Mouse (Mus musculus): ENCODE measurements around the gene Rfx1. TPM values are rescaled to one million over a fixed set of nuclear protein-coding genes. Genes with fewer than 3 reads are reported as not detected.

The Rfx1 gene
- total RNA-seq, 4 experiments from 2014 or later = 19.5 to 26.3 (median 24.3) TPM

GRCm38 (mm10) chr8:84087156-84087555 is 20.5 kb downstream of the Rfx1 start:
- no peak for DNase-seq (ENCODE audit: low spot score in 2 of 2)

GRCm38 (mm10) chr8:84087821-84088220 is 21.2 kb downstream of the Rfx1 start:
- peak in 1 of 2 experiments; percentile 59 for DNase-seq (ENCODE audit: low spot score in 2 of 2)

GRCm38 (mm10) chr8:84089277-84089676 is 22.6 kb downstream of the Rfx1 start:
- no peak for DNase-seq (ENCODE audit: low spot score in 2 of 2)

GRCm38 (mm10) chr8:84090585-84090984 is 24.0 kb downstream of the Rfx1 start:
- no peak for DNase-seq (ENCODE audit: low spot score in 2 of 2)

GRCm38 (mm10) chr8:84096061-84096460 is 29.4 kb downstream of the Rfx1 start:
- no peak for DNase-seq (ENCODE audit: low spot score in 2 of 2)

- no peak for DNase-seq (ENCODE audit: low spot score in 2 of 2)
Observed at GRCm38 (mm10) chr8:84098376-84098775, 31.7 kb downstream of the Rfx1 start.

- DNase-seq (ENCODE audit: low spot score in 2 of 2) = no peak
Observed at GRCm38 (mm10) chr8:84101476-84102270, 35.0 kb downstream of the Rfx1 start.

GRCm38 (mm10) chr8:84103601-84104000 is 37.0 kb downstream of the Rfx1 start:
- no peak for DNase-seq (ENCODE audit: low spot score in 2 of 2)

GRCm38 (mm10) chr8:84104221-84104620 is 37.6 kb downstream of the Rfx1 start:
- no peak for DNase-seq (ENCODE audit: low spot score in 2 of 2)

- DNase-seq (ENCODE audit: low spot score in 2 of 2) = peak; percentile 89 to 98
Observed at GRCm38 (mm10) chr8:84104697-84105609, 38.3 kb downstream of the Rfx1 start, which contains the start of gene Dcaf15. TSS of gene Dcaf15 (minus strand) at chr8:84104768.

- no peak for DNase-seq (ENCODE audit: low spot score in 2 of 2)
Observed at GRCm38 (mm10) chr8:84105676-84106075, 39.0 kb downstream of the Rfx1 start.

GRCm38 (mm10) chr8:84106216-84107040 is 39.8 kb downstream of the Rfx1 start:
- DNase-seq (ENCODE audit: low spot score in 2 of 2) = no peak

GRCm38 (mm10) chr8:84115646-84116045 is 49.0 kb downstream of the Rfx1 start:
- no peak for DNase-seq (ENCODE audit: low spot score in 2 of 2)

GRCm38 (mm10) chr8:84122151-84122550 is 55.5 kb downstream of the Rfx1 start:
- DNase-seq (ENCODE audit: low spot score in 2 of 2) = no peak

- no peak for DNase-seq (ENCODE audit: low spot score in 2 of 2)
Observed at GRCm38 (mm10) chr8:84125656-84126055, 59.0 kb downstream of the Rfx1 start, which contains the start of gene Podnl1. TSS of gene Podnl1 (plus strand) at chr8:84125989.

- DNase-seq (ENCODE audit: low spot score in 2 of 2) = no peak
Observed at GRCm38 (mm10) chr8:84126742-84127141, 60.1 kb downstream of the Rfx1 start.

GRCm38 (mm10) chr8:84127202-84127901 is 60.7 kb downstream of the Rfx1 start:
- DNase-seq (ENCODE audit: low spot score in 2 of 2) = no peak

GRCm38 (mm10) chr8:84128277-84128676 is 61.6 kb downstream of the Rfx1 start:
- DNase-seq (ENCODE audit: low spot score in 2 of 2) = no peak

GRCm38 (mm10) chr8:84130806-84131205 is 64.2 kb downstream of the Rfx1 start:
- DNase-seq (ENCODE audit: low spot score in 2 of 2) = no peak

GRCm38 (mm10) chr8:84132225-84132624 is 65.6 kb downstream of the Rfx1 start:
- no peak for DNase-seq (ENCODE audit: low spot score in 2 of 2)

GRCm38 (mm10) chr8:84137848-84138247 is 71.2 kb downstream of the Rfx1 start:
- no peak for DNase-seq (ENCODE audit: low spot score in 2 of 2)
